Mouse (Mus musculus) liver, embryonic 14.5 days (tissue): Measurements from ENCODE around the gene Cd5.

ENCODE experiments used
- CTCF ChIP-seq: IDR thresholded peaks from 2 replicates; pipeline ENCODE4 v1.5.1; 2016; ENCODE audit warnings: antibody characterized with exemption, low read depth, control low read depth
- EP300 ChIP-seq: IDR thresholded peaks from 2 replicates; pipeline ENCODE4 v1.6.1; 2016; ENCODE audit warnings: antibody characterized with exemption, low read depth

- TF ChIP-seq CTCF (no peak), EP300 (no peak)
Observed at GRCm38 (mm10) chr19:10767631-10768030, 28.8 kb upstream of the Cd5 start.
